Mouse (Mus musculus) embryonic facial prominence, embryonic 12.5 days (tissue): ENCODE results near the gene Plpp3. TPM values are rescaled to one million over a fixed set of nuclear protein-coding genes. Genes with fewer than 3 reads are reported as not detected.

ENCODE experiments used
- ATAC-seq: fragments of 200-750 bp; cut with Nextera tagmentation; 2 replicates; pipeline ENCODE4 v1.8.0; 2017; ENCODE audit not compliant: insufficient number of reproducible peaks, insufficient read depth, low FRiP score, low TSS enrichment
- H3K27ac ChIP-seq: fragments of 300-500 bp; sonication (generic); 2 replicates; pipeline ENCODE4 v1.5.1; 2016; ENCODE audit warnings: mild to moderate bottlenecking
- H3K27me3 ChIP-seq: fragments of 300-500 bp; sonication (generic); 2 replicates; pipeline ENCODE4 v1.6.1; 2016; ENCODE audit warnings: mild to moderate bottlenecking, moderate library complexity
- H3K36me3 ChIP-seq: fragments of 300-500 bp; sonication (generic); 2 replicates; pipeline ENCODE4 v1.6.1; 2016; ENCODE audit warnings: mild to moderate bottlenecking
- H3K4me1 ChIP-seq: fragments of 300-500 bp; sonication (generic); 2 replicates; pipeline ENCODE4 v1.6.1; 2016
- H3K4me2 ChIP-seq: fragments of 300-500 bp; sonication (generic); replicated peaks from 2 replicates; pipeline ENCODE4 v1.6.1; 2016; ENCODE audit warnings: mild to moderate bottlenecking, moderate library complexity
- H3K4me3 ChIP-seq: fragments of 300-500 bp; sonication (generic); 2 replicates; pipeline ENCODE4 v1.5.1; 2016; ENCODE audit warnings: mild to moderate bottlenecking
- H3K9ac ChIP-seq: fragments of 300-500 bp; sonication (generic); 2 replicates; pipeline ENCODE4 v1.6.1; 2016; ENCODE audit warnings: mild to moderate bottlenecking, moderate library complexity
- H3K9me3 ChIP-seq: fragments of 300-500 bp; sonication (generic); 2 replicates; pipeline ENCODE4 v1.6.1; 2016; ENCODE audit warnings: mild to moderate bottlenecking, moderate library complexity
- WGBS: fragments of 180-500 bp; shearing (Covaris S2); methylation state at CpG from one replicate; pipeline ENCODE4 v1.1.7; 2016; 5-methylcytosine and 5-hydroxymethylcytosine counted together
- polyA plus RNA-seq: library from polyadenylated mRNA; unstranded; fragments of >200 nt; fragmentation: Nextera tagmentation; extraction: Ambion mirVana; gene quantifications from 2 replicates; pipeline ENCODE4 v1.2.1, GENCODE M21; 2016

Plpp3 gene
- polyA plus RNA-seq, 1 experiment from 2014 or later, result 115 TPM

GRCm38 (mm10) chr4:105159531-105159870 lies 2.4 kb downstream of the Plpp3 start:
- no peak for ATAC-seq
- Histone ChIP-seq H3K27me3 (peaks cover 4% of the 10 kb centered on the region; the same call in 1 of the 2 replicates), H3K9ac (peak overlapping the region; percentile 97), H3K4me3 (peak overlapping the region; percentile 93), H3K9me3 (no peaks in the 10 kb centered on the region), H3K4me1 (peaks cover 33% of the 10 kb centered on the region), H3K4me2 (peak overlapping the region; percentile 70), H3K36me3 (peaks cover 19% of the 10 kb centered on the region), H3K27ac (peak overlapping the region; percentile 97)
- WGBS, result 14% methylated on average over 6 of the region's 6 CpGs

GRCm38 (mm10) chr4:105160470-105160869 lies 3.3 kb downstream of the Plpp3 start:
- H3K9me3 ChIP-seq, result no peaks in the 10 kb centered on the region
- peak overlapping the region; percentile 93 for H3K4me3 ChIP-seq
- H3K36me3 ChIP-seq, result peaks cover 19% of the 10 kb centered on the region
- H3K9ac ChIP-seq, result peak overlapping the region; percentile 9; the same call in 1 of the 2 replicates
- peak overlapping the region; percentile 70 for H3K4me2 ChIP-seq
- no peaks in the 10 kb centered on the region for H3K27me3 ChIP-seq
- H3K27ac ChIP-seq, result no peak overlapping the region
- H3K4me1 ChIP-seq, result peaks cover 43% of the 10 kb centered on the region
- WGBS, result 61% methylated on average over 6 of the region's 6 CpGs
- no peak for ATAC-seq

- no peak overlapping the region for H3K27ac ChIP-seq
- no peak overlapping the region for H3K9ac ChIP-seq
- peak overlapping the region; percentile 23; the same call in 1 of the 2 replicates for H3K4me2 ChIP-seq
- H3K36me3 ChIP-seq, result peaks cover 19% of the 10 kb centered on the region
- no peaks in the 10 kb centered on the region for H3K9me3 ChIP-seq
- no peaks in the 10 kb centered on the region for H3K27me3 ChIP-seq
- no peak for ATAC-seq
- 59% methylated on average over 6 of the region's 6 CpGs for WGBS
- H3K4me3 ChIP-seq, result no peak overlapping the region; the same call in 1 of the 2 replicates
- H3K4me1 ChIP-seq, result peaks cover 44% of the 10 kb centered on the region
Measured at GRCm38 (mm10) chr4:105162014-105162413, 4.9 kb downstream of the Plpp3 start.

GRCm38 (mm10) chr4:105162676-105163075 lies 5.5 kb downstream of the Plpp3 start:
- Histone ChIP-seq H3K9me3 (no peaks in the 10 kb centered on the region), H3K4me2 (0 out of 2 replicates have a peak overlapping the region, but pooled peaks have one; percentile 20), H3K4me1 (peaks cover 44% of the 10 kb centered on the region), H3K36me3 (peaks cover 19% of the 10 kb centered on the region), H3K27ac (no peak overlapping the region), H3K27me3 (no peaks in the 10 kb centered on the region), H3K9ac (no peak overlapping the region), H3K4me3 (no peak overlapping the region)
- WGBS, result 62% methylated on average over 2 of the region's 2 CpGs
- ATAC-seq, result no peak

- H3K9me3 ChIP-seq, result no peaks in the 10 kb centered on the region
- H3K27me3 ChIP-seq, result no peaks in the 10 kb centered on the region
- H3K9ac ChIP-seq, result no peak overlapping the region
- 0 out of 2 replicates have a peak overlapping the region, but pooled peaks have one; percentile 9 for H3K4me3 ChIP-seq
- H3K27ac ChIP-seq, result no peak overlapping the region
- peaks cover 22% of the 10 kb centered on the region for H3K36me3 ChIP-seq
- ATAC-seq, result no peak
- peaks cover 56% of the 10 kb centered on the region for H3K4me1 ChIP-seq
- H3K4me2 ChIP-seq, result no peak overlapping the region
- WGBS, result 35% methylated on average over 4 of the region's 4 CpGs
Measured at GRCm38 (mm10) chr4:105163981-105164411, 6.8 kb downstream of the Plpp3 start.

GRCm38 (mm10) chr4:105164952-105165351 lies 7.8 kb downstream of the Plpp3 start:
- Histone ChIP-seq H3K27me3 (no peaks in the 10 kb centered on the region), H3K9me3 (no peaks in the 10 kb centered on the region), H3K4me3 (no peak overlapping the region), H3K27ac (no peak overlapping the region), H3K36me3 (peaks cover 22% of the 10 kb centered on the region), H3K4me1 (peaks cover 62% of the 10 kb centered on the region), H3K4me2 (no peak overlapping the region), H3K9ac (no peak overlapping the region)
- 90% methylated on average over 6 of the region's 6 CpGs for WGBS
- no peak for ATAC-seq

- no peak overlapping the region for H3K9ac ChIP-seq
- no peak overlapping the region for H3K4me2 ChIP-seq
- peaks cover 48% of the 10 kb centered on the region for H3K4me1 ChIP-seq
- H3K9me3 ChIP-seq, result no peaks in the 10 kb centered on the region
- 46% methylated on average over 7 of the region's 7 CpGs for WGBS
- no peak overlapping the region for H3K27ac ChIP-seq
- ATAC-seq, result no peak
- H3K36me3 ChIP-seq, result peaks cover 15% of the 10 kb centered on the region
- H3K4me3 ChIP-seq, result no peak overlapping the region
- no peaks in the 10 kb centered on the region for H3K27me3 ChIP-seq
Measured at GRCm38 (mm10) chr4:105169093-105169571, 12.0 kb downstream of the Plpp3 start.

- Histone ChIP-seq H3K4me1 (peaks cover 47% of the 10 kb centered on the region), H3K4me3 (no peak overlapping the region), H3K4me2 (no peak overlapping the region), H3K27me3 (no peaks in the 10 kb centered on the region), H3K9me3 (no peaks in the 10 kb centered on the region), H3K9ac (no peak overlapping the region), H3K27ac (no peak overlapping the region; the same call in 1 of the 2 replicates), H3K36me3 (peaks cover 18% of the 10 kb centered on the region)
- ATAC-seq, result no peak
- WGBS, result 51% methylated on average over 16 of the region's 16 CpGs
Measured at GRCm38 (mm10) chr4:105169826-105170810, 13.0 kb downstream of the Plpp3 start.

GRCm38 (mm10) chr4:105170811-105171401 lies 13.8 kb downstream of the Plpp3 start:
- no peaks in the 10 kb centered on the region for H3K9me3 ChIP-seq
- H3K4me1 ChIP-seq, result peaks cover 50% of the 10 kb centered on the region
- no peaks in the 10 kb centered on the region for H3K27me3 ChIP-seq
- no peak overlapping the region for H3K4me3 ChIP-seq
- no peak overlapping the region for H3K27ac ChIP-seq
- H3K36me3 ChIP-seq, result peaks cover 20% of the 10 kb centered on the region
- WGBS, result 57% methylated on average over 9 of the region's 9 CpGs
- H3K9ac ChIP-seq, result no peak overlapping the region
- no peak overlapping the region for H3K4me2 ChIP-seq
- no peak for ATAC-seq

- no peak overlapping the region for H3K27ac ChIP-seq
- no peak overlapping the region for H3K4me2 ChIP-seq
- H3K4me3 ChIP-seq, result no peak overlapping the region
- peaks cover 21% of the 10 kb centered on the region for H3K36me3 ChIP-seq
- no peaks in the 10 kb centered on the region for H3K27me3 ChIP-seq
- WGBS, result 64% methylated on average over 3 of the region's 3 CpGs
- H3K4me1 ChIP-seq, result peaks cover 52% of the 10 kb centered on the region
- no peaks in the 10 kb centered on the region for H3K9me3 ChIP-seq
- no peak for ATAC-seq
- H3K9ac ChIP-seq, result no peak overlapping the region
Measured at GRCm38 (mm10) chr4:105171432-105171831, 14.3 kb downstream of the Plpp3 start.

GRCm38 (mm10) chr4:105174778-105175177 lies 17.6 kb downstream of the Plpp3 start:
- Histone ChIP-seq H3K9ac (no peak overlapping the region), H3K27me3 (no peaks in the 10 kb centered on the region), H3K36me3 (peaks cover 19% of the 10 kb centered on the region), H3K4me3 (no peak overlapping the region), H3K27ac (peak overlapping the region; percentile 63), H3K4me2 (no peak overlapping the region), H3K9me3 (no peaks in the 10 kb centered on the region), H3K4me1 (peaks cover 43% of the 10 kb centered on the region)
- 50% methylated on average over 4 of the region's 4 CpGs for WGBS
- ATAC-seq, result no peak
